Mouse (Mus musculus): ENCODE data around the gene Smc3.

GRCm38 (mm10) chr19:53578597-53579252 lies 21.5 kb upstream of the Smc3 start:
- TF ChIP-seq MAFK (IDR thresholded peaks at IDR 0.05; ENCODE audit: insufficient read depth, low read depth, low read length) (no peak), CHD2 (IDR thresholded peaks at IDR 0.05; ENCODE audit: low read depth, low read length) (no peak)

Measured in ES-E14 (cell line).